Mouse (Mus musculus) layer of hippocampus, postnatal 10 days (tissue): ENCODE measurements at regions not wholly inside any gene's neighbourhood (a gene's known extent, or its start where the extent isn't known, plus 50 kb on each side); places are given as distances from the start of the nearest gene placed in this dataset.

Experiments
- DNase-seq, 2 experiments: peaks; one replicate each; pipeline ENCODE4 v3.0.0; 2021; ENCODE audit warnings: low spot score in 2 of 2

GRCm38 (mm10) chr13:116795041-116795440, 230.3 kb downstream of the Parp8 start:
- DNase-seq = no peak

- no peak for DNase-seq
Observed at GRCm38 (mm10) chr13:116781616-116782015, 243.7 kb downstream of the Parp8 start.

GRCm38 (mm10) chr13:116765491-116765890, 259.8 kb downstream of the Parp8 start:
- no peak for DNase-seq

GRCm38 (mm10) chr13:116759912-116760311, 265.4 kb downstream of the Parp8 start:
- no peak for DNase-seq

GRCm38 (mm10) chr13:116740825-116741224, 284.5 kb downstream of the Parp8 start:
- DNase-seq = no peak

- DNase-seq = no peak
Observed at GRCm38 (mm10) chr13:116723361-116724153, 301.8 kb downstream of the Parp8 start.

- peak; percentile 73 to 81 for DNase-seq
Observed at GRCm38 (mm10) chr13:116714809-116715208, 310.5 kb downstream of the Parp8 start.

- DNase-seq = peak; percentile 78 to 81
Observed at GRCm38 (mm10) chr13:116711866-116712593, 313.3 kb downstream of the Parp8 start.

- no peak for DNase-seq
Observed at GRCm38 (mm10) chr13:116711148-116711865, 314.0 kb downstream of the Parp8 start.

GRCm38 (mm10) chr13:116709671-116710070, 315.7 kb downstream of the Parp8 start:
- DNase-seq = no peak

- DNase-seq = no peak
Observed at GRCm38 (mm10) chr13:116708846-116709245, 316.5 kb downstream of the Parp8 start.

- DNase-seq = no peak
Observed at GRCm38 (mm10) chr13:116708456-116708780, 316.9 kb downstream of the Parp8 start.

- DNase-seq = no peak
Observed at GRCm38 (mm10) chr13:116707621-116708455, 317.5 kb downstream of the Parp8 start.

- DNase-seq = no peak
Observed at GRCm38 (mm10) chr13:116706401-116707330, 318.7 kb downstream of the Parp8 start.

GRCm38 (mm10) chr13:116705611-116706386, 319.5 kb downstream of the Parp8 start:
- peak in 1 of 2 experiments; percentile 25 for DNase-seq

- no peak for DNase-seq
Observed at GRCm38 (mm10) chr13:116688714-116689113, 336.6 kb downstream of the Parp8 start.
